Mouse (Mus musculus) neural tube, embryonic 15.5 days (tissue): ENCODE data around the gene Ccp110. TPM values are rescaled to one million over a fixed set of nuclear protein-coding genes. Genes with fewer than 3 reads are reported as not detected.

Source experiments
- ATAC-seq: fragments of 200-750 bp; cut with Nextera tagmentation; 2 replicates; pipeline ENCODE4 v1.8.0; 2017; ENCODE audit warnings: mild to moderate bottlenecking, moderate TSS enrichment, moderate library complexity; ENCODE audit not compliant: low FRiP score
- H3K27ac ChIP-seq: fragments of 300-500 bp; sonication (generic); replicated peaks from 2 replicates; pipeline ENCODE4 v1.5.1; 2015; ENCODE audit warnings: mild to moderate bottlenecking, inconsistent platforms
- H3K27me3 ChIP-seq: fragments of 300-500 bp; sonication (generic); replicated peaks from 2 replicates; pipeline ENCODE4 v1.6.1; 2015; ENCODE audit warnings: inconsistent platforms
- H3K36me3 ChIP-seq: fragments of 300-500 bp; sonication (generic); 2 replicates; pipeline ENCODE4 v1.6.1; 2015; ENCODE audit warnings: inconsistent platforms
- H3K4me1 ChIP-seq: fragments of 300-500 bp; sonication (generic); 2 replicates; pipeline ENCODE4 v1.6.1; 2015; ENCODE audit warnings: inconsistent platforms
- H3K4me2 ChIP-seq: fragments of 300-500 bp; sonication (generic); 2 replicates; pipeline ENCODE4 v1.6.1; 2015; ENCODE audit warnings: inconsistent platforms, mild to moderate bottlenecking, moderate library complexity
- H3K4me3 ChIP-seq: fragments of 300-500 bp; sonication (generic); replicated peaks from 2 replicates; pipeline ENCODE4 v1.5.1; 2015; ENCODE audit warnings: mild to moderate bottlenecking, inconsistent platforms
- H3K9ac ChIP-seq: fragments of 300-500 bp; sonication (generic); replicated peaks from 2 replicates; pipeline ENCODE4 v1.6.1; 2015; ENCODE audit warnings: mild to moderate bottlenecking, inconsistent platforms
- H3K9me3 ChIP-seq: fragments of 300-500 bp; sonication (generic); replicated peaks from 2 replicates; pipeline ENCODE4 v1.6.1; 2016; ENCODE audit warnings: inconsistent platforms
- WGBS: fragments of 180-500 bp; shearing (Covaris S2); methylation state at CpG from one replicate; pipeline ENCODE4 v1.1.7; 2015; ENCODE audit warnings: mixed read lengths; 5-methylcytosine and 5-hydroxymethylcytosine counted together
- polyA plus RNA-seq: library from polyadenylated mRNA; unstranded; fragments of >200 nt; fragmentation: Nextera tagmentation; extraction: Ambion mirVana; gene quantifications from 2 replicates; pipeline ENCODE4 v1.2.1, GENCODE M21; 2015

Gene Ccp110
- polyA plus RNA-seq, 1 experiment from 2014 or later = 29.3 TPM

GRCm38 (mm10) chr7:118755756-118756155 is 43.4 kb downstream of the Ccp110 start:
- no peak for ATAC-seq
- 88% methylated on average over 7 of the region's 7 CpGs for WGBS
- Histone ChIP-seq H3K36me3 (peaks cover 73% of the 10 kb centered on the region), H3K9ac (no peak overlapping the region), H3K9me3 (no peaks in the 10 kb centered on the region), H3K4me1 (0 out of 2 replicates have a peak, but pooled peaks cover 2% of the 10 kb centered on the region), H3K4me2 (no peak overlapping the region), H3K27me3 (no peaks in the 10 kb centered on the region), H3K27ac (no peak overlapping the region), H3K4me3 (no peak overlapping the region)

GRCm38 (mm10) chr7:118756490-118757265 is 44.3 kb downstream of the Ccp110 start:
- peaks cover 75% of the 10 kb centered on the region for H3K36me3 ChIP-seq
- no peak overlapping the region for H3K4me3 ChIP-seq
- no peak overlapping the region for H3K9ac ChIP-seq
- ATAC-seq = no peak
- H3K27ac ChIP-seq = no peak overlapping the region
- H3K9me3 ChIP-seq = no peaks in the 10 kb centered on the region
- 97% methylated on average over 24 of the region's 24 CpGs for WGBS
- H3K4me2 ChIP-seq = no peak overlapping the region
- H3K27me3 ChIP-seq = no peaks in the 10 kb centered on the region
- 0 out of 2 replicates have a peak, but pooled peaks cover 2% of the 10 kb centered on the region for H3K4me1 ChIP-seq

- Histone ChIP-seq H3K36me3 (peaks cover 72% of the 10 kb centered on the region), H3K4me1 (0 out of 2 replicates have a peak, but pooled peaks cover 2% of the 10 kb centered on the region), H3K27me3 (no peaks in the 10 kb centered on the region), H3K4me2 (no peak overlapping the region), H3K4me3 (no peak overlapping the region), H3K9me3 (no peaks in the 10 kb centered on the region), H3K9ac (no peak overlapping the region), H3K27ac (no peak overlapping the region)
- WGBS = 28% methylated on average over 4 of the region's 4 CpGs
- ATAC-seq = no peak
These were observed 46.0 kb downstream of the Ccp110 start for GRCm38 (mm10) chr7:118758369-118758768.

GRCm38 (mm10) chr7:118759372-118759771 is 47.0 kb downstream of the Ccp110 start:
- Histone ChIP-seq H3K4me2 (no peak overlapping the region), H3K9me3 (no peaks in the 10 kb centered on the region), H3K27ac (no peak overlapping the region), H3K4me3 (no peak overlapping the region), H3K9ac (no peak overlapping the region), H3K4me1 (0 out of 2 replicates have a peak, but pooled peaks cover 2% of the 10 kb centered on the region), H3K27me3 (no peaks in the 10 kb centered on the region), H3K36me3 (peaks cover 74% of the 10 kb centered on the region)
- WGBS = 43% methylated on average over 5 of the region's 5 CpGs
- ATAC-seq = no peak

- no peak overlapping the region for H3K9ac ChIP-seq
- H3K4me2 ChIP-seq = no peak overlapping the region
- H3K27me3 ChIP-seq = no peaks in the 10 kb centered on the region
- H3K4me3 ChIP-seq = no peak overlapping the region
- 89% methylated on average over 11 of the region's 11 CpGs for WGBS
- H3K36me3 ChIP-seq = peaks cover 54% of the 10 kb centered on the region
- H3K4me1 ChIP-seq = peaks cover 10% of the 10 kb centered on the region
- no peak overlapping the region for H3K27ac ChIP-seq
- no peaks in the 10 kb centered on the region for H3K9me3 ChIP-seq
- ATAC-seq = no peak
These were observed 51.6 kb downstream of the Ccp110 start for GRCm38 (mm10) chr7:118763939-118764338.

GRCm38 (mm10) chr7:118764725-118765124 is 52.4 kb downstream of the Ccp110 start:
- Histone ChIP-seq H3K4me1 (peaks cover 8% of the 10 kb centered on the region), H3K9me3 (no peaks in the 10 kb centered on the region), H3K36me3 (peaks cover 47% of the 10 kb centered on the region), H3K27ac (no peak overlapping the region), H3K9ac (no peak overlapping the region), H3K4me3 (no peak overlapping the region), H3K4me2 (no peak overlapping the region), H3K27me3 (no peaks in the 10 kb centered on the region)
- ATAC-seq = no peak
- 90% methylated on average over 14 of the region's 14 CpGs for WGBS

GRCm38 (mm10) chr7:118765604-118766003 is 53.3 kb downstream of the Ccp110 start:
- 74% methylated on average over 8 of the region's 8 CpGs for WGBS
- Histone ChIP-seq H3K27me3 (no peaks in the 10 kb centered on the region), H3K4me3 (no peak overlapping the region), H3K9me3 (no peaks in the 10 kb centered on the region), H3K4me1 (peaks cover 8% of the 10 kb centered on the region), H3K27ac (no peak overlapping the region), H3K9ac (no peak overlapping the region), H3K36me3 (peaks cover 49% of the 10 kb centered on the region), H3K4me2 (no peak overlapping the region)
- no peak for ATAC-seq

GRCm38 (mm10) chr7:118766119-118766833 is 53.9 kb downstream of the Ccp110 start:
- no peaks in the 10 kb centered on the region for H3K9me3 ChIP-seq
- no peak overlapping the region for H3K4me3 ChIP-seq
- peaks cover 47% of the 10 kb centered on the region for H3K36me3 ChIP-seq
- peaks cover 8% of the 10 kb centered on the region for H3K4me1 ChIP-seq
- H3K27ac ChIP-seq = 0 out of 2 replicates have a peak overlapping the region, but pooled peaks have one; percentile 43
- H3K4me2 ChIP-seq = peak overlapping the region; percentile 27
- WGBS = 39% methylated on average over 18 of the region's 18 CpGs
- H3K27me3 ChIP-seq = no peaks in the 10 kb centered on the region
- ATAC-seq = peak; percentile 68
- H3K9ac ChIP-seq = no peak overlapping the region

- Histone ChIP-seq H3K36me3 (peaks cover 42% of the 10 kb centered on the region), H3K4me3 (no peak overlapping the region), H3K9ac (no peak overlapping the region), H3K4me2 (no peak overlapping the region), H3K4me1 (peaks cover 8% of the 10 kb centered on the region), H3K9me3 (no peaks in the 10 kb centered on the region), H3K27ac (peak overlapping the region; percentile 23; the same call in 1 of the 2 replicates), H3K27me3 (no peaks in the 10 kb centered on the region)
- 0 out of 2 replicates have a peak, but pooled peaks have one; percentile 13 for ATAC-seq
- 63% methylated on average over 5 of the region's 5 CpGs for WGBS
These were observed 54.5 kb downstream of the Ccp110 start for GRCm38 (mm10) chr7:118766834-118767224.

- 87% methylated on average over 8 of the region's 8 CpGs for WGBS
These were observed 56.9 kb downstream of the Ccp110 start for GRCm38 (mm10) chr7:118769208-118769607.

GRCm38 (mm10) chr7:118769655-118770054 is 57.3 kb downstream of the Ccp110 start:
- H3K9ac ChIP-seq = no peak overlapping the region
- no peak for ATAC-seq
- H3K9me3 ChIP-seq = no peaks in the 10 kb centered on the region
- WGBS = 51% methylated on average over 1 of the region's 1 CpGs
- H3K27ac ChIP-seq = no peak overlapping the region
- no peak overlapping the region for H3K4me3 ChIP-seq
- no peak overlapping the region for H3K4me2 ChIP-seq
- peaks cover 8% of the 10 kb centered on the region for H3K4me1 ChIP-seq
- peaks cover 36% of the 10 kb centered on the region for H3K36me3 ChIP-seq
- no peaks in the 10 kb centered on the region for H3K27me3 ChIP-seq

More at GRCm38 (mm10) chr7:118769208-118769607, 56.9 kb downstream of the Ccp110 start:
- Histone ChIP-seq H3K9me3 (no peaks in the 10 kb centered on the region), H3K4me2 (no peak overlapping the region), H3K36me3 (peaks cover 36% of the 10 kb centered on the region), H3K27ac (no peak overlapping the region), H3K9ac (no peak overlapping the region), H3K27me3 (no peaks in the 10 kb centered on the region), H3K4me3 (no peak overlapping the region), H3K4me1 (peaks cover 8% of the 10 kb centered on the region)
- ATAC-seq = no peak

- no peak overlapping the region for H3K4me3 ChIP-seq
- H3K27ac ChIP-seq = no peak overlapping the region
- H3K27me3 ChIP-seq = no peaks in the 10 kb centered on the region
- 80% methylated on average over 12 of the region's 12 CpGs for WGBS
- no peak overlapping the region for H3K4me2 ChIP-seq
- H3K36me3 ChIP-seq = peaks cover 53% of the 10 kb centered on the region
- no peaks in the 10 kb centered on the region for H3K9me3 ChIP-seq
- no peak for ATAC-seq
- H3K4me1 ChIP-seq = no peaks in the 10 kb centered on the region
- H3K9ac ChIP-seq = no peak overlapping the region
These were observed 60.7 kb downstream of the Ccp110 start for GRCm38 (mm10) chr7:118773027-118773426.
